Mouse (Mus musculus): Measurements from ENCODE around the gene Ffar3.
"Not testable (repeated sequence)": the region's sequence is repeated elsewhere in the genome, so short reads cannot be mapped to it uniquely, and the experiment has no call there.

- not testable (repeated sequence) for TF ChIP-seq CTCF, EP300 (IDR thresholded peaks at IDR 0.05; ENCODE audit: low read depth)
Observed at GRCm38 (mm10) chr7:30828871-30829270, 27.1 kb downstream of the Ffar3 start.

Data from heart, postnatal 0 days (tissue).